Mouse (Mus musculus) hindbrain, postnatal 0 days (tissue): Measurements from ENCODE around the gene Pdcd6ip. TPM values are rescaled to one million over a fixed set of nuclear protein-coding genes. Genes with fewer than 3 reads are reported as not detected.

Experiments
- ATAC-seq: fragments of 200-750 bp; cut with Nextera tagmentation; 2 replicates; pipeline ENCODE4 v1.8.0; 2017; ENCODE audit warnings: mild to moderate bottlenecking, moderate TSS enrichment, moderate library complexity
- DNase-seq: peaks from one replicate; pipeline ENCODE4 v3.0.0-alpha.2; 2015; ENCODE audit warnings: low spot score
- H3K27ac ChIP-seq: fragments of 300-500 bp; sonication (generic); 2 replicates; pipeline ENCODE4 v1.5.1; 2014; ENCODE audit warnings: mild to moderate bottlenecking
- H3K27me3 ChIP-seq: fragments of 300-500 bp; sonication (generic); 2 replicates; pipeline ENCODE4 v1.6.1; 2014; ENCODE audit warnings: low read length, mixed read lengths; ENCODE audit not compliant: insufficient read depth
- H3K36me3 ChIP-seq: fragments of 300-500 bp; sonication (generic); 2 replicates; pipeline ENCODE4 v1.6.1; 2014; ENCODE audit warnings: low read length, mixed read lengths; ENCODE audit not compliant: insufficient read depth
- H3K4me1 ChIP-seq: fragments of 300-500 bp; sonication (generic); 2 replicates; pipeline ENCODE4 v1.6.1; 2014; ENCODE audit warnings: antibody characterized with exemption, low read length, mixed read lengths; ENCODE audit not compliant: insufficient read depth
- H3K4me2 ChIP-seq: fragments of 300-500 bp; sonication (generic); 2 replicates; pipeline ENCODE4 v1.6.1; 2014; ENCODE audit warnings: low read depth, mild to moderate bottlenecking, low read length, moderate library complexity, mixed read lengths
- H3K4me3 ChIP-seq: fragments of 300-500 bp; sonication (generic); 2 replicates; pipeline ENCODE4 v1.5.1; 2014; ENCODE audit warnings: low read length
- H3K9ac ChIP-seq: fragments of 300-500 bp; sonication (generic); replicated peaks from 2 replicates; pipeline ENCODE4 v1.6.1; 2014; ENCODE audit warnings: mild to moderate bottlenecking, low read length, moderate library complexity, mixed read lengths
- H3K9me3 ChIP-seq: fragments of 300-500 bp; sonication (generic); 2 replicates; pipeline ENCODE4 v1.6.1; 2016; ENCODE audit warnings: low read length, mixed read lengths
- CTCF ChIP-seq: IDR thresholded peaks from 2 replicates; pipeline ENCODE4 v1.5.1; 2016; ENCODE audit warnings: antibody characterized with exemption, control low read depth, low read depth
- WGBS: fragments of 180-500 bp; shearing (Covaris S2); extraction: QIAGEN DNeasy Blood & Tissue Kit; methylation state at CpG from one replicate; pipeline ENCODE4 v1.1.7; 2014; 5-methylcytosine and 5-hydroxymethylcytosine counted together
- polyA plus RNA-seq: library from polyadenylated mRNA; unstranded; fragments of >200 nt; fragmentation: Nextera tagmentation; extraction: Ambion mirVana; gene quantifications from 2 replicates; pipeline ENCODE4 v1.2.1, GENCODE M21; 2015
- total RNA-seq: library from RNA; depleted of rRNA; stranded (reverse); fragments of >200 nt; gene quantifications from 2 replicates; pipeline ENCODE4 v1.2.3, GENCODE M21; 2014

Pdcd6ip gene
- total and polyA plus RNA-seq, 2 experiments from 2014 or later: 30.6 to 33.0 TPM

- no peaks in the 10 kb centered on the region for H3K4me1 ChIP-seq
- TF ChIP-seq CTCF: no peak
- H3K36me3 ChIP-seq: no peaks in the 10 kb centered on the region
- H3K9ac ChIP-seq: no peak overlapping the region
- ATAC-seq: no peak
- H3K27ac ChIP-seq: no peak overlapping the region
- no peak overlapping the region for H3K4me2 ChIP-seq
- no peaks in the 10 kb centered on the region for H3K27me3 ChIP-seq
- no peak overlapping the region for H3K4me3 ChIP-seq
- DNase-seq: no peak
- 88% methylated on average over 15 of the region's 15 CpGs for WGBS
- no peaks in the 10 kb centered on the region for H3K9me3 ChIP-seq
Measured at GRCm38 (mm10) chr9:113724646-113725045, 16.6 kb upstream of the Pdcd6ip start.

- Histone ChIP-seq H3K4me3 (no peak overlapping the region), H3K27ac (peak overlapping the region; percentile 21; the same call in 1 of the 2 replicates), H3K27me3 (no peaks in the 10 kb centered on the region), H3K36me3 (no peaks in the 10 kb centered on the region), H3K4me1 (no peaks in the 10 kb centered on the region), H3K9me3 (no peaks in the 10 kb centered on the region), H3K9ac (no peak overlapping the region), H3K4me2 (no peak overlapping the region)
- ATAC-seq (peak; percentile 74; the same call in 1 of the 2 replicates), DNase-seq (peak; percentile 55)
- 29% methylated on average over 5 of the region's 5 CpGs for WGBS
- TF ChIP-seq CTCF: peak; percentile 71
Measured at GRCm38 (mm10) chr9:113719063-113719462, 11.0 kb upstream of the Pdcd6ip start.

- Histone ChIP-seq H3K27me3 (no peaks in the 10 kb centered on the region), H3K4me2 (no peak overlapping the region), H3K9ac (no peak overlapping the region), H3K4me1 (peaks cover 11% of the 10 kb centered on the region), H3K36me3 (no peaks in the 10 kb centered on the region), H3K9me3 (no peaks in the 10 kb centered on the region), H3K4me3 (no peak overlapping the region), H3K27ac (no peak overlapping the region)
- DNase-seq (no peak), ATAC-seq (no peak)
- 79% methylated on average over 12 of the region's 12 CpGs for WGBS
- no peak for TF ChIP-seq CTCF
Measured at GRCm38 (mm10) chr9:113710871-113711270, 2.8 kb upstream of the Pdcd6ip start.

- no peaks in the 10 kb centered on the region for H3K9me3 ChIP-seq
Measured at GRCm38 (mm10) chr9:113708361-113709280, 562 bp upstream of the Pdcd6ip start.

GRCm38 (mm10) chr9:113706841-113707240, 1.2 kb downstream of the Pdcd6ip start:
- no peak for TF ChIP-seq CTCF
- no peak for DNase-seq
- Histone ChIP-seq H3K9ac (peak overlapping the region; percentile 96), H3K36me3 (no peaks in the 10 kb centered on the region), H3K9me3 (no peaks in the 10 kb centered on the region), H3K4me1 (peaks cover 14% of the 10 kb centered on the region), H3K4me3 (peak overlapping the region; percentile 96), H3K27ac (no peak overlapping the region), H3K4me2 (peak overlapping the region; percentile 74), H3K27me3 (no peaks in the 10 kb centered on the region)
- 49% methylated on average over 9 of the region's 9 CpGs for WGBS
- ATAC-seq: no peak

More at GRCm38 (mm10) chr9:113708361-113709280, 562 bp upstream of the Pdcd6ip start:
- Histone ChIP-seq H3K36me3 (no peaks in the 10 kb centered on the region), H3K27me3 (no peaks in the 10 kb centered on the region), H3K4me2 (peak overlapping the region; percentile 74), H3K4me1 (peaks cover 14% of the 10 kb centered on the region), H3K27ac (peak overlapping the region; percentile 87), H3K4me3 (peak overlapping the region; percentile 96), H3K9ac (peak overlapping the region; percentile 96)
- ATAC-seq (no peak), DNase-seq (no peak)
- WGBS: 56% methylated on average over 19 of the region's 19 CpGs
- no peak for TF ChIP-seq CTCF

- no peak for TF ChIP-seq CTCF
- no peak for ATAC-seq
- Histone ChIP-seq H3K4me2 (peak overlapping the region; percentile 74), H3K36me3 (no peaks in the 10 kb centered on the region), H3K9ac (no peak overlapping the region), H3K4me3 (no peak overlapping the region; the same call in 1 of the 2 replicates), H3K27ac (no peak overlapping the region), H3K9me3 (no peaks in the 10 kb centered on the region), H3K4me1 (peaks cover 14% of the 10 kb centered on the region), H3K27me3 (no peaks in the 10 kb centered on the region)
- 83% methylated on average over 2 of the region's 2 CpGs for WGBS
- no peak for DNase-seq
Measured at GRCm38 (mm10) chr9:113706108-113706507, 2.0 kb downstream of the Pdcd6ip start.
